Mouse (Mus musculus) layer of hippocampus, adult 18-20 months (tissue): ENCODE results near the gene Hs2st1. TPM values are rescaled to one million over a fixed set of nuclear protein-coding genes. Genes with fewer than 3 reads are reported as not detected.

Experiments
- DNase-seq, 2 experiments: peaks; one replicate each; pipeline ENCODE4 v3.0.0; 2022; ENCODE audit warnings: low spot score in 2 of 2
- total RNA-seq, 2 experiments: library from RNA; stranded (reverse); gene quantifications; 2 replicates each; pipeline ENCODE4 v1.2.3; 2021

The Hs2st1 gene
- total RNA-seq, 2 experiments from 2014 or later, result 39.6 to 40.0 TPM

- no peak for DNase-seq
Observed at GRCm38 (mm10) chr3:144513169-144514121, 56.5 kb downstream of the Hs2st1 start.

DNA sequence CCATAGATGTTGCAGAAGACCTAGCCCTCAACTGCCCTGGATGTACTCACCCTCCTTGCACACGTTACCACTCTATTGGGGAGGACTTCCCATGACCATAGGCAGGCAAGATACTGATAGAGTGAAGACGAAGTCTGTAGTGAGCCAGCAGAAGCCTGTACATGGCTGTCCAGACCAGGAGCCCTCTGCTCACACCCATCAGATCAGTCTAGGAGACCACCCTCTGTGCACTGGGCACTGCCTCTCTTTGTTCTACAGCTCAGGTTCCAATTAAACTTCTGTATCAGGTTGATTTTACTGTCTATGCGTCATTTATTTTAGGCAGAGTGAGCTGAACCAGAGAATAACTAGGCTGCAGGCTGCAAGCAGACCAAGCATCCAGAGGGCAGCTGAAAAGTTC is 59.3 kb downstream of the Hs2st1 start:
- DNase-seq, result no peak

GRCm38 (mm10) chr3:144508342-144508741 is 61.6 kb downstream of the Hs2st1 start:
- DNase-seq, result no peak

DNA sequence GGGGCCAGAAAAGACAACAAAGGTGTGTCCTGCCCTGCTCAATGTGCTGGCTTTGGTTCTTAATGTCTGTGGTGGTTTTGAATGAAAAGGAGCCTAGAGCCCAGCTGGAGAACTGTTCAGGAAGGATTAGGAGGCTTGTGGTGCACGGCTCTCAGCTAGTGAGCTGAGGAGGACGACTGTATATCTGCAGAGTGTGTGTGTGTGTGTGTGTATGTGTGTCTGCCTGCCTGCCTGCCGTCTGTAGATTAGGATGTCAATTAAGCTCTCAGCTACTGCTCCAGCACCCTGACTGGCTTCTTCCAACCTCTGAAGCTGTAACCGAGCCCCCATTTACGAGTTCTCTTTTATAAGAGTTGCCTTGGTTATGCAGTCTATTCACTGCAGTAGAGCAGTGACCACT is 62.1 kb downstream of the Hs2st1 start:
- no peak for DNase-seq

GRCm38 (mm10) chr3:144506213-144506612 is 63.8 kb downstream of the Hs2st1 start:
- DNase-seq, result no peak

GRCm38 (mm10) chr3:144501930-144502329 is 68.1 kb downstream of the Hs2st1 start:
- no peak for DNase-seq

DNA sequence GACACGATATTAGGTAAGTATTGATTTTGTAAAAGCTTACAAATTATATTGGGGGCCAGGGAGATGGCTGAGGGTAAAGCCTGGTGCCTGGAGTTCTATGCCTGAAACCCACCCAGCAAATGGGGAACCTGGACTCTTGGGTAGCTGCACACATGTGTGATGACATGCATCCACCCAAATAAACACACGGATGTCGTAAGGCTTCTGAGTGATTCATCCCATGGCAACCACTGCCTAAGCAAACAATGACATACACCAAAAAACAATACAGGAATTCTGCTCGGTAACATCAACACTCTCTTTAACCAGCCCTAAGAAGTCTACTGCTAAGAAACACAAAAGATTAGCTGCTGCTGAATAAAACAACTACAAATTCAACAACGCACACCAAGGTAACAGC is 73.2 kb downstream of the Hs2st1 start:
- DNase-seq, result no peak

DNA sequence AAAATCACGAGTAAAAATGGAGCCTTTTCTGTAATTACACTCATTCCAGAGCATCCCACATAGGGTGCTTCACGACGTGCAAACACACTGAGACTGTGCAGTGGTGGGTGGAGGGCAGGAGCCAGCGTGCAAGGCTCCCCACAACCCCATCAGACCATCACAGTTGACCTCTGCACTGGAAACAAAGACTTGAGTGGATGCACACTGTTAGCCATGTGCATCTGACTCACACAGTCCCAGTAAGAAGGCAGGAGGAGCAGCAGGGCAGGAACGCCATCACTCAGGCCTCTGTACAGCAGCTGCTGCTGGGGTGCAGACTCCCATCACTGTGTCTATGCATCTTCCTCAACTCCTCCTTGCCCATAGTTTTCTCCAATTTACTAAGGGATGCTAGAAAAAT is 75.1 kb downstream of the Hs2st1 start:
- no peak for DNase-seq

DNA sequence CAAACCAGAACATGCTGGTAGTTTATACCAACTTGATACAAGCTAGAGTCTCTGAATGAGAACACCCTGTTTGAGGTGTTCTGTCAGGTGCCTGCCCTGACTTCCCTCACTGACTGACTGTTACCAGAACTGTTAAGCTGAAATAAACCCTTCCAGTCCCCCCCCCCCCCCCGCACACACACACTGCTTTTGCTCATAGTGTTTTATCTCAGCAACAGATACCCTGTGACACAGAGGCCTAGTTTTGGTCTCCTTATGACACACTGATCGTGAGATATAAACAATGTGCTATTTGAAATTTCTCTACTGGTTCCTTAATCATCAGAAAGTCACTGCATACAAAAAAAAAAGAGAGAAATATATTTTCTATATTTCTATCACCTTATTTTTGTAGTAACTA is 81.2 kb downstream of the Hs2st1 start:
- no peak for DNase-seq

- DNase-seq, result no peak
Observed at GRCm38 (mm10) chr3:144480595-144480994, 89.4 kb downstream of the Hs2st1 start.

DNA sequence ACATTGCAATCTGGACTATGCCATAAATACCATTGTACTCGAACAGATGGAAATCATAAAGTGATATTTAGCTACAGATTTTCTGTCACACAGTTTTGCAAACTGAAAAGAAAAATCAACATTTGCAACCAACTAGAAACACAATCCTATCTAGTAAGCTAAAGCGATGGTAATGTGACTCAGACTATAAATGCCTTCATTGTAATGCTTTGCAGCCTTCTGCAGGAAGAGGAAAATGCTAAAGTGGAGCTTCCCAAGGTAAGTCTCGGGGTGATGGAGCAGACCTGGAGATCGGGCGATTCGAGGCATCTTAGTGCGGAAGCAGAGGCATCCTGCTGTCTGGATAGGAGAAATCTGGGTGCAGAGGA is 91.6 kb downstream of the Hs2st1 start:
- DNase-seq, result no peak

- peak; percentile 34 to 78 for DNase-seq
Observed at GRCm38 (mm10) chr3:144477707-144478426, 92.1 kb downstream of the Hs2st1 start.

- DNase-seq, result no peak
Observed at GRCm38 (mm10) chr3:144475891-144476290, 94.1 kb downstream of the Hs2st1 start.

DNA sequence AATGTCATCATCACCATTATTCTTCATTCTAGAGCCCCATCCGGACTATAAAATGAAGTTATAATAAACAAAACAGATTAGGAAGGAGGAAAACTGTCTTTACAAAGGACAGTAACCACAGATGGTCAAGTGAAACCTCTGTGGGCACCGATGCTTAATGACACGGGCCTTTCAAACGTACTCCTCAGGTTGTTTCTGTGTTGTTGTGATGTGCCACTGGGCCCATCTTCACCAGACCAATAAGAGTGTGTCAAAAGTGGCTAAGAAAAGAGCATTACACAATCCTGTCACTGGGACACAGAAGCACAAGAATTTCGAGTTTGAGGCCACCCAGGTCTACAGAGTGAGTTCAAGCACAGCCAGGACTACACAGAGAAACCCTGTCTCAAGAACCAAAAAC is 95.3 kb downstream of the Hs2st1 start:
- DNase-seq, result no peak

GRCm38 (mm10) chr3:144471954-144472353 is 98.0 kb downstream of the Hs2st1 start:
- DNase-seq, result no peak

- DNase-seq, result no peak
Observed at GRCm38 (mm10) chr3:144470901-144471300, 99.1 kb downstream of the Hs2st1 start.

- peak in 1 of 2 experiments; percentile 37 for DNase-seq
Observed at GRCm38 (mm10) chr3:144467521-144467920, 102.5 kb downstream of the Hs2st1 start.

DNA sequence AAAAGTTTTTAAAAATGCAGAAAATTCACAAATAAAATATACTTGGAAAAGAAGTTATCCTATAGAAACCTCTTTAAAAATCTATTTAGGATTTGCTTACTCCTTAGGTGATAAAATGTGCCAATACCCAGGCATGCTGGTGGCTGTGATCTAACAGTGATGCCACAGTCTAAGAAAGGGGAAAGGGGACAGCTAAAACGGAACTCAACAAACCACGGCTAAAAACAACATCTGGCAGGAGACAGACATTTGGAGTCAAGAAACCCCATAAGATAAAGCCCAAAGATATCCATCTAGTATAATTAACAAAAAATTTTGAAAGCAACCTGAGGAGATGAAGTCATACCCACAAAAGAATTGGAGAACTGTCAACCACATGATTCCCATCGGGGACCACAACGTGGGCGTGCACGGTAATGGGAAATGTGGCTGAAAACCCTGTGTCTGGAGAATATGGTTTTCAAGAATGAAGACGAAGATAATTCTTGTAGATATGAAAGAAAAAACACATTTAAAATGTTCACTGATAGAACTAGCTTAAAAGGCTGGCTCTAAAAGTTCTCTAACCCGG is 103.8 kb downstream of the Hs2st1 start:
- no peak for DNase-seq

DNA sequence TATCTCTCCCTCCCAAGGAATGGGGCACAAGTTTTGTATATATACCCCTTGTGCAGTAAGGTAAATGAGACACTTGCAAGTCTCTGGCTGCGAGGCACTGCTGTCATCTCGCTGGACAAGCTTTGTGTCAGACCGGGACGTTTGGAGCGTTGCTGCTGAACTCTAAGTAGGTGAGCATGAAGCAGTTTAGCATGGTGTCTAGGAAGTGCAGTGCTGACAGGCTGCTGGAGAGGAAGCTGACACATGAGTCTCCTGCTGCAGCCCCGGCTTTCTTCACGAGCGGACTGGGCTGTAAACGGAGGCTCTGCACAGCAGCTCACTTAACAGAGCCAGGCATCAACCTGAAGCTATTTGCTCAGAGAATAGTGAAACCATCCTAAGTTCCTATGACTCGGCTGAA is 107.3 kb downstream of the Hs2st1 start:
- DNase-seq, result no peak

DNA sequence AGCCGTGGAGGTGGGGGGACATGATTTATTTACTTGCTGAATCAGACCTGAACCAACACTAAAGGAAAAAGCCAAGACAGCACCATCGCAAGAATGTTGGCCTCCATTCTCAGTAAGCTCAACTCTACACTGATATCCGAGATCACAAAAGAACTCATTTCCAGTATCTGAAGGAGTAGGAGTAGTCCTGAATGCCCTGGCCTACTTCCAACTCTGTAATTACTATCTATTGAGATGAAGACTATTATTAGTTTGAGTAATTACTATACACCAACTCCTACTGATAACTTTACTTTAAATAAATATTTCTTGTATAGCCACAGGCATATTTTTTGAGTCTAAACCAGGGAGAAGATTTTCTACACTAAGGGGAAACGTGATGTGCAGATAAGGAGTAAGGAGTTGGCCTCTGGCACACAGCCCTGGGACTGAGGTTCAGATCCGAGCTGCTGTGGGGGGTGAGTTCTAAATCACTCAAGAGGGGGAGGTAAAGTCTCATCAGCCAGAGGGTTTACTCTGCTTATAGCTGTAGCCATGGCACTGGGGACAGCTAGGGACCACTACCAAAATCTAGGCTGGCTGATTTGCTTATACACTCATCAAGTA is 109.7 kb downstream of the Hs2st1 start:
- DNase-seq, result no peak

- DNase-seq, result no peak
Observed at GRCm38 (mm10) chr3:144459285-144459697, 110.7 kb downstream of the Hs2st1 start.
